27 mouse cellular contexts compared by ENCODE assay signal in genomic region chr9:85274114-85274513, GRCm38 (mm10). TPM values are rescaled to one million over a fixed set of nuclear protein-coding genes. Genes with fewer than 3 reads are reported as not detected.
DNase-seq lines count a peak whose midpoint lies in the region; TF ChIP-seq lines count a peak whose summit lies in the region.
"Had no signal": no experiment of that assay in that cellular context is flagged by ENCODE, and none has a peak within 500 bp of the region (broad histone marks: within the 10 kb centered on the region; RNA-seq: fewer than 3 reads in every experiment).

No protein-coding gene starts in this region.

- no peaks in the 10 kb centered on the region for H3K36me3 ChIP-seq in thymus, adult 2 months (ENCODE audit: control insufficient read depth, insufficient read depth, low read length)
- H3K36me3 ChIP-seq: embryonic facial prominence, embryonic 10.5 days; forebrain, embryonic 15.5 days; heart, embryonic 15.5 days; hindbrain, embryonic 13.5 days had no signal

- no peak for TF ChIP-seq POLR2A in embryonic fibroblast, embryonic 13.5 days (IDR thresholded peaks at IDR 0.05; ENCODE audit: low read depth, low read length)
- TF ChIP-seq POLR2A in thymus, adult 2 months (IDR thresholded peaks at IDR 0.05; ENCODE audit: control insufficient read depth, extremely low read depth, insufficient read depth, low read length, poor library complexity), result no peak

- peaks cover 3% of the 10 kb centered on the region; the same call in 1 of the 2 replicates for H3K4me1 ChIP-seq in embryonic fibroblast, embryonic 13.5 days (ENCODE audit: control insufficient read depth, insufficient read depth, low read length)
- H3K4me1 ChIP-seq in thymus, adult 2 months (replicated peaks; ENCODE audit: control insufficient read depth, insufficient read depth, low read length), result no peaks in the 10 kb centered on the region
- H3K4me1 ChIP-seq: embryonic facial prominence, embryonic 10.5 days; forebrain, embryonic 15.5 days; heart, embryonic 15.5 days; hindbrain, embryonic 13.5 days had no signal

- DNase-seq in adrenal gland, adult 2 months, result peak; percentile 20
- no peak for DNase-seq in adrenal gland, adult 18-20 months (ENCODE audit: low spot score in 2 of 2)
- peak; percentile 35 for DNase-seq in 416B (ENCODE audit: low read depth)
- no peak for DNase-seq in lung, postnatal 10 days
- no peak for DNase-seq in thymus, adult 2 months
- DNase-seq in urinary bladder, postnatal 14 days (ENCODE audit: low spot score), result no peak
- DNase-seq: adrenal gland, adult 8-10 months; cerebellum, adult 2 months; cerebellum, postnatal 10 days; gastrocnemius, postnatal 14 days; heart, adult 2 months; heart, postnatal 14 days had no signal

- H3K4me3 ChIP-seq in embryonic fibroblast, embryonic 13.5 days (ENCODE audit: insufficient read depth, low read length), result no peak overlapping the region
- H3K4me3 ChIP-seq in thymus, adult 2 months (ENCODE audit: control insufficient read depth, insufficient read depth, low read length), result no peak overlapping the region
- H3K4me3 ChIP-seq: embryonic facial prominence, embryonic 10.5 days; erythroblast, embryonic 14.5 days; forebrain, embryonic 15.5 days; heart, adult 2 months; heart, embryonic 15.5 days; hindbrain, embryonic 13.5 days had no signal

- peak overlapping the region; percentile 37; the same call in 1 of the 2 replicates for H3K27ac ChIP-seq in embryonic fibroblast, embryonic 13.5 days (ENCODE audit: insufficient read depth, low read length)
- no peak overlapping the region for H3K27ac ChIP-seq in thymus, adult 2 months (ENCODE audit: control insufficient read depth, insufficient read depth, low read length)
- H3K27ac ChIP-seq: embryonic facial prominence, embryonic 10.5 days; forebrain, embryonic 15.5 days; heart, adult 2 months; heart, embryonic 15.5 days; hindbrain, embryonic 13.5 days; hindbrain, postnatal 0 days had no signal

- no peaks in the 10 kb centered on the region for H3K27me3 ChIP-seq in thymus, adult 2 months (ENCODE audit: control insufficient read depth, insufficient read depth, low read length)
- H3K27me3 ChIP-seq: forebrain, embryonic 15.5 days; heart, embryonic 15.5 days; hindbrain, embryonic 13.5 days had no signal

- TF ChIP-seq CTCF in embryonic fibroblast, embryonic 13.5 days (IDR thresholded peaks at IDR 0.05; ENCODE audit: borderline replicate concordance, insufficient read depth, low read length), result no peak
- no peak for TF ChIP-seq CTCF in thymus, adult 2 months (IDR thresholded peaks at IDR 0.05; ENCODE audit: borderline replicate concordance, control insufficient read depth, extremely low read depth, insufficient read depth, low read length, poor library complexity)

- 84% methylated on average over 2 of the region's 2 CpGs for WGBS in thymus, adult 2 months

RNA-seq across cellular contexts. Expression of gene Gm11114, which starts 38.5 kb away (rescaled TPM):
- total RNA-seq in adrenal gland, adult 2 months (2021), result not detected
- not detected in 2 replicates for polyA plus RNA-seq in adrenal gland, adult 2 months (2012; rRNA removed)
- not detected for total RNA-seq in adrenal gland, adult 18-20 months (2021)
- not detected in 2 replicates for polyA plus RNA-seq in embryonic fibroblast, embryonic 13.5 days (2011; ENCODE audit: insufficient read length, low read depth, missing spikeins)
- not detected in 2 replicates for polyA plus RNA-seq in thymus, adult 2 months (2012; rRNA removed)
- total RNA-seq: adrenal gland, adult 8-10 months; ES-E14; gastrocnemius, adult 18-20 months; gastrocnemius, postnatal 14 days; heart, adult 2 months; heart, postnatal 14 days; hematopoietic stem cell, adult 5-6 weeks; hindbrain, postnatal 0 days had no signal
- polyA plus RNA-seq: cerebellum, adult 2 months; embryonic facial prominence, embryonic 10.5 days; embryonic facial prominence, embryonic 14.5 days; erythroblast, embryonic 14.5 days; forebrain, embryonic 11.5 days; forebrain, embryonic 15.5 days; gonadal fat pad, adult 2 months; heart, adult 2 months; heart, embryonic 11.5 days; heart, embryonic 15.5 days; hindbrain, embryonic 13.5 days; hindbrain, postnatal 0 days; intestine, embryonic 14.5 days had no signal

RNA-seq across cellular contexts. Expression of gene Tent5a, which starts 53.0 kb away (rescaled TPM):
- 10 to 100 TPM; 11.9 to 12.6 TPM for total RNA-seq in adrenal gland, adult 2 months (2021)
- polyA plus RNA-seq in adrenal gland, adult 2 months (2012; rRNA removed), result 2.7 TPM in 2 replicates
- total RNA-seq in adrenal gland, adult 18-20 months (2021), result 10 to 100 TPM; 12.7 to 14.2 TPM
- 11.1 and 20.4 TPM in 2 replicates for polyA plus RNA-seq in embryonic fibroblast, embryonic 13.5 days (2011; ENCODE audit: insufficient read length, low read depth, missing spikeins)
- polyA plus RNA-seq in thymus, adult 2 months (2012; rRNA removed), result 2.9 and 3.7 TPM in 2 replicates

Comparison
In these comparisons a context has a peak if more than half of its experiments do, and no peak if none do; other contexts are left out.
1. DNase-seq: peak in adrenal gland, adult 2 months (single experiment) and 416B (single experiment); none in adrenal gland, adult 18-20 months (0 of 2), lung, postnatal 10 days (single experiment), thymus, adult 2 months (single experiment) and urinary bladder, postnatal 14 days (single experiment).